Mouse (Mus musculus) heart, adult 2 months (tissue): ENCODE data around the gene Lamtor3.

Experiments used
- CTCF ChIP-seq: fragments of 200-600 bp; IDR thresholded peaks from 2 replicates; pipeline ENCODE4 v1.8.1; 2022; ENCODE audit warnings: antibody characterized with exemption, mild to moderate bottlenecking, moderate library complexity
- EP300 ChIP-seq: fragments of 200-500 bp; IDR thresholded peaks from 2 replicates; pipeline ENCODE4 v1.6.1; 2011; ENCODE audit warnings: low read depth, low read length, control low read depth; ENCODE audit not compliant: insufficient read depth
- POLR2A ChIP-seq: fragments of 200-500 bp; IDR thresholded peaks from 2 replicates; pipeline ENCODE4 v1.6.1; 2011; ENCODE audit warnings: mild to moderate bottlenecking, low read depth, low read length, control low read depth; ENCODE audit not compliant: insufficient read depth

- no peak for TF ChIP-seq CTCF
- TF ChIP-seq POLR2A: no peak
- no peak for TF ChIP-seq EP300
Measured at GRCm38 (mm10) chr3:137893789-137894188, 24.5 kb upstream of the Lamtor3 start.
